In genomic region chr4:116824541-116825004, GRCm38 (mm10) we compare ENCODE assay signal across 8 mouse cellular contexts. TPM values are rescaled to one million over a fixed set of nuclear protein-coding genes. Genes with fewer than 3 reads are reported as not detected.
DNase-seq lines count a peak whose midpoint lies in the region; ATAC-seq and TF ChIP-seq lines count a peak whose summit lies in the region.
"Had no signal": no experiment of that assay in that cellular context is flagged by ENCODE, and none has a peak within 500 bp of the region (broad histone marks: within the 10 kb centered on the region; RNA-seq: fewer than 3 reads in every experiment).

No protein-coding gene starts in this region.

- H3K9me3 ChIP-seq in embryonic facial prominence, embryonic 10.5 days = no peaks in the 10 kb centered on the region
- H3K9me3 ChIP-seq in limb, embryonic 13.5 days = no peaks in the 10 kb centered on the region
- no peaks in the 10 kb centered on the region for H3K9me3 ChIP-seq in midbrain, embryonic 13.5 days

- peak; percentile 38; the same call in 1 of the 2 replicates for TF ChIP-seq POLR2A in spleen, adult 2 months (IDR thresholded peaks at IDR 0.05; ENCODE audit: low read depth, low read length)

- no peaks in the 10 kb centered on the region for H3K36me3 ChIP-seq in embryonic facial prominence, embryonic 10.5 days (replicated peaks)
- H3K36me3 ChIP-seq in limb, embryonic 13.5 days = no peaks in the 10 kb centered on the region
- H3K36me3 ChIP-seq in midbrain, embryonic 13.5 days = no peaks in the 10 kb centered on the region
- H3K36me3 ChIP-seq in spleen, adult 2 months (ENCODE audit: control insufficient read depth, insufficient read depth, low read length) = no peaks in the 10 kb centered on the region

- peak; percentile 24 to 44 for DNase-seq in adrenal gland, postnatal 4 days (ENCODE audit: low spot score in 2 of 2)
- DNase-seq in embryonic facial prominence, embryonic 10.5 days (ENCODE audit: low spot score) = peak; percentile 77
- DNase-seq in heart, adult 18-20 months = peak; percentile 82 to 84
- peak; percentile 83 for DNase-seq in kidney, adult 11 months
- peak; percentile 38 to 68 for DNase-seq in spleen, adult 2 months (ENCODE audit: low read depth in 1 of 2, low spot score in 2 of 2)

- H3K4me2 ChIP-seq in limb, embryonic 13.5 days (replicated peaks) = peak overlapping the region; percentile 74
- H3K4me2 ChIP-seq in midbrain, embryonic 13.5 days (replicated peaks) = peak overlapping the region; percentile 64

- peak overlapping the region; percentile 81 for H3K9ac ChIP-seq in limb, embryonic 13.5 days
- peak overlapping the region; percentile 67 for H3K9ac ChIP-seq in midbrain, embryonic 13.5 days (replicated peaks)

- peak overlapping the region; percentile 89 for H3K27ac ChIP-seq in embryonic facial prominence, embryonic 10.5 days (replicated peaks)
- H3K27ac ChIP-seq in limb, embryonic 13.5 days = peak overlapping the region; percentile 70; the same call in 1 of the 2 replicates
- peak overlapping the region; percentile 51 for H3K27ac ChIP-seq in midbrain, embryonic 13.5 days
- peak overlapping the region; percentile 83 for H3K27ac ChIP-seq in spleen, adult 2 months (ENCODE audit: insufficient read depth, low read length)

- ATAC-seq in limb, embryonic 13.5 days (ENCODE audit: low FRiP score, low read depth) = peak; percentile 38
- ATAC-seq in midbrain, embryonic 13.5 days = peak; percentile 58

- H3K27me3 ChIP-seq in embryonic facial prominence, embryonic 10.5 days (replicated peaks; ENCODE audit: low read depth, poor library complexity, severe bottlenecking) = peaks cover 23% of the 10 kb centered on the region
- peaks cover 18% of the 10 kb centered on the region for H3K27me3 ChIP-seq in limb, embryonic 13.5 days
- H3K27me3 ChIP-seq in midbrain, embryonic 13.5 days = peaks cover 32% of the 10 kb centered on the region
- peaks cover 8% of the 10 kb centered on the region; the same call in 1 of the 2 replicates for H3K27me3 ChIP-seq in spleen, adult 2 months (ENCODE audit: control insufficient read depth, insufficient read depth, low read length)

- 1% methylated on average over 29 of the region's 29 CpGs for WGBS in embryonic facial prominence, embryonic 10.5 days
- under 1% methylated on average over 29 of the region's 29 CpGs for WGBS in limb, embryonic 13.5 days
- WGBS in midbrain, embryonic 13.5 days = 2% methylated on average over 29 of the region's 29 CpGs
- whole genome bisulfite sequencing in spleen, adult 2 months = 2% methylated on average over 29 of the region's 29 CpGs

- peak overlapping the region; percentile 66 for H3K4me3 ChIP-seq in embryonic facial prominence, embryonic 10.5 days
- H3K4me3 ChIP-seq in limb, embryonic 13.5 days = peak overlapping the region; percentile 60
- H3K4me3 ChIP-seq in midbrain, embryonic 13.5 days (replicated peaks) = peak overlapping the region; percentile 50
- H3K4me3 ChIP-seq in spleen, adult 2 months (ENCODE audit: extremely low read depth, insufficient read depth, insufficient read length) = peak overlapping the region; percentile 78
- H3K4me3 ChIP-seq: myocyte had no signal

- no peak for TF ChIP-seq CTCF in spleen, adult 2 months (IDR thresholded peaks at IDR 0.05; ENCODE audit: extremely low read depth, insufficient read depth, insufficient read length, insufficient replicate concordance)

- peaks cover 31% of the 10 kb centered on the region for H3K4me1 ChIP-seq in embryonic facial prominence, embryonic 10.5 days
- H3K4me1 ChIP-seq in limb, embryonic 13.5 days = peaks cover 21% of the 10 kb centered on the region
- H3K4me1 ChIP-seq in midbrain, embryonic 13.5 days (replicated peaks) = peaks cover 30% of the 10 kb centered on the region
- peaks cover 13% of the 10 kb centered on the region; the same call in 1 of the 2 replicates for H3K4me1 ChIP-seq in spleen, adult 2 months (ENCODE audit: control insufficient read depth, insufficient read depth, insufficient read length)

RNA-seq across cellular contexts. Expression of gene Hpdl, which starts 3.1 kb away (rescaled TPM):
- total RNA-seq in adrenal gland, postnatal 4 days (2021) = 1 to 10 TPM; 2.4 to 2.8 TPM
- polyA plus RNA-seq in embryonic facial prominence, embryonic 10.5 days (2016; fragmentation: Nextera tagmentation; extraction: Ambion mirVana) = 2.3 TPM in 2 replicates
- total RNA-seq in heart, adult 18-20 months (2021) = 1 to 10 TPM; 3.5 to 3.7 TPM
- 1.0 TPM in 2 replicates for polyA plus RNA-seq in limb, embryonic 13.5 days (2015; fragmentation: Nextera tagmentation; extraction: Ambion mirVana)
- 0.62 and 1.0 TPM in 2 replicates for polyA plus RNA-seq in midbrain, embryonic 13.5 days (2015; fragmentation: Nextera tagmentation; extraction: Ambion mirVana)
- 0.22 and 0.27 TPM in 2 replicates for polyA plus RNA-seq in spleen, adult 2 months (2012; rRNA removed)

RNA-seq across cellular contexts. Expression of gene Mutyh, which starts 17.1 kb away (rescaled TPM):
- total RNA-seq in adrenal gland, postnatal 4 days (2021) = 10 to 100 TPM; 10.0 to 10.4 TPM
- polyA plus RNA-seq in embryonic facial prominence, embryonic 10.5 days (2016; fragmentation: Nextera tagmentation; extraction: Ambion mirVana) = 27.4 and 32.6 TPM in 2 replicates
- 1 to 10 TPM; 1.3 TPM for total RNA-seq in heart, adult 18-20 months (2021)
- 18.2 and 19.4 TPM in 2 replicates for polyA plus RNA-seq in limb, embryonic 13.5 days (2015; fragmentation: Nextera tagmentation; extraction: Ambion mirVana)
- 10.2 and 10.6 TPM in 2 replicates for polyA plus RNA-seq in midbrain, embryonic 13.5 days (2015; fragmentation: Nextera tagmentation; extraction: Ambion mirVana)
- polyA plus RNA-seq in spleen, adult 2 months (2012; rRNA removed) = 10.7 and 13.3 TPM in 2 replicates

RNA-seq across cellular contexts. Expression of gene Toe1, which starts 17.1 kb away (rescaled TPM):
- total RNA-seq in adrenal gland, postnatal 4 days (2021) = 10 to 100 TPM; 25.1 to 28.3 TPM
- 39.7 and 41.7 TPM in 2 replicates for polyA plus RNA-seq in embryonic facial prominence, embryonic 10.5 days (2016; fragmentation: Nextera tagmentation; extraction: Ambion mirVana)
- 1 to 10 TPM; 5.5 to 7.3 TPM for total RNA-seq in heart, adult 18-20 months (2021)
- 40.4 and 41.2 TPM in 2 replicates for polyA plus RNA-seq in limb, embryonic 13.5 days (2015; fragmentation: Nextera tagmentation; extraction: Ambion mirVana)
- 30.3 and 33.1 TPM in 2 replicates for polyA plus RNA-seq in midbrain, embryonic 13.5 days (2015; fragmentation: Nextera tagmentation; extraction: Ambion mirVana)
- 18.7 and 23.3 TPM in 2 replicates for polyA plus RNA-seq in spleen, adult 2 months (2012; rRNA removed)

RNA-seq across cellular contexts. Expression of gene Zswim5, which starts 52.6 kb away (rescaled TPM):
- total RNA-seq in adrenal gland, postnatal 4 days (2021) = 1 to 10 TPM; 5.6 to 6.5 TPM
- polyA plus RNA-seq in embryonic facial prominence, embryonic 10.5 days (2016; fragmentation: Nextera tagmentation; extraction: Ambion mirVana) = 2.7 and 3.0 TPM in 2 replicates
- 1 to 10 TPM in 1 of 2 experiments, under 1 TPM in 1; 0.98 to 1.0 TPM for total RNA-seq in heart, adult 18-20 months (2021)
- 0.57 and 0.62 TPM in 2 replicates for polyA plus RNA-seq in limb, embryonic 13.5 days (2015; fragmentation: Nextera tagmentation; extraction: Ambion mirVana)
- polyA plus RNA-seq in midbrain, embryonic 13.5 days (2015; fragmentation: Nextera tagmentation; extraction: Ambion mirVana) = 9.5 and 9.9 TPM in 2 replicates
- polyA plus RNA-seq in spleen, adult 2 months (2012; rRNA removed) = 0.07 TPM in 2 replicates
- polyA plus RNA-seq: myocyte had no signal

Comparison
In these comparisons a context has a peak if more than half of its experiments do, and no peak if none do; other contexts are left out.
1. Peak in every context shown above with its lines: DNase-seq, ATAC-seq, H3K4me3 ChIP-seq and H3K27ac ChIP-seq.